Mouse (Mus musculus): Measurements from ENCODE around the gene Spns1.

- no peak for TF ChIP-seq EP300 (IDR thresholded peaks at IDR 0.05)
- peak; percentile 23; the same call in 1 of the 2 replicates for TF ChIP-seq CTCF (IDR thresholded peaks at IDR 0.05)
Measured at GRCm38 (mm10) chr7:126332691-126333090, 44.6 kb downstream of the Spns1 start.

Measured in lung, postnatal 0 days (tissue).